ENCODE assay signal across 8 mouse cellular contexts in the genomic region with DNA sequence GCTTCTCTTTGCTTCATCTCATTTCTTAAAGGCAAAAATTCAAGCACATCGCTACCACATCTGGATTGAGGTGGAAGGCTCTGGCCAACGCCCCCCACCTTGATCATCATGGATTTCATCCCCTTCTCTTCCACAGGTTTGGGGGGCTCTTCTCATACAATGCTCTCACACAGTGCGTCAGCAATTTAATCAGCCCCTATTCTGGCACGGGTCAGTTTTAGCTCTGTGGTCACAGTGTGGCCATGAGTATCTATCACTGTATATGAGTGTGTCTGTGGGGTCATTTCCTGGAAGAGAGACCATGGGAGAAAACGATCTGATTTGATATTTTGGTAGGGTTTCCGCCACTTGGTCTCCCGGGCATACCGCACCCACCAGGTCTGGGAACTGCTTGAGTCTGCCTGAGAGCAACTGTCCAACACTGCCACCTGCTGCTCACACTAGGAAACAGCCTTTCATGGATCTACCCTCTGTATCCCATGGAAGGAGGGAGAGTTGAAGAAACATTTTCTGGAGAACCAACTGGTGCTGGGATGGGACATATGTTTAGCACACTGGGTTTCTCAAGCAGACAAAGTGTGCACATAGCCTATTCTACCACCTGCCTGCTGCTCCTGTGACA. TPM values are rescaled to one million over a fixed set of nuclear protein-coding genes. Genes with fewer than 3 reads are reported as not detected.
DNase-seq lines count a peak whose midpoint lies in the region; ATAC-seq lines count a peak whose summit lies in the region.

No protein-coding gene starts in this region.

- no peaks in the 10 kb centered on the region for H3K36me3 ChIP-seq in midbrain, embryonic 11.5 days (ENCODE audit: control insufficient read depth, insufficient read depth, low read length)

- no peaks in the 10 kb centered on the region for H3K27me3 ChIP-seq in midbrain, embryonic 11.5 days (ENCODE audit: control insufficient read depth, insufficient read depth, low read length)

- H3K4me3 ChIP-seq in midbrain, embryonic 11.5 days (ENCODE audit: low read depth, low read length), result no peak overlapping the region

- H3K27ac ChIP-seq in midbrain, embryonic 11.5 days (ENCODE audit: low read depth, low read length), result no peak overlapping the region

- no peaks in the 10 kb centered on the region for H3K4me1 ChIP-seq in midbrain, embryonic 11.5 days (ENCODE audit: control insufficient read depth, insufficient read depth, low read length)

- H3K9me3 ChIP-seq in midbrain, embryonic 11.5 days (ENCODE audit: control insufficient read depth, low read length), result no peaks in the 10 kb centered on the region

- no peak overlapping the region for H3K9ac ChIP-seq in midbrain, embryonic 11.5 days (ENCODE audit: low read length)

- H3K4me2 ChIP-seq in midbrain, embryonic 11.5 days, result no peak overlapping the region

- peak; percentile 72 for DNase-seq in WW6 (ENCODE audit: low read depth, low spot score)
- peak; percentile 94 for DNase-seq in cerebellum, postnatal 10 days
- peak; percentile 87 to 89 for DNase-seq in frontal cortex, postnatal 25 days (ENCODE audit: low spot score in 2 of 2)
- DNase-seq in induced T-regulatory cell, adult 2 months (ENCODE audit: low read depth), result peak; percentile 82
- peak; percentile 70 to 81 for DNase-seq in left cerebral cortex, adult 8-10 months (ENCODE audit: low spot score in 2 of 2)
- DNase-seq in midbrain, embryonic 11.5 days (ENCODE audit: low spot score, missing footprints), result peak; percentile 98
- peak; percentile 78 for DNase-seq in skeletal muscle tissue, adult 2 months (ENCODE audit: low read depth, low spot score)
- peak; percentile 64 for DNase-seq in yolk sac, embryonic 10.5 days (ENCODE audit: low spot score)

- WGBS in midbrain, embryonic 11.5 days, result 50% methylated on average over 8 of the region's 8 CpGs

- peak; percentile 71; the same call in 1 of the 2 replicates for ATAC-seq in midbrain, embryonic 11.5 days (ENCODE audit: low FRiP score)

RNA-seq across cellular contexts. Expression of gene Ptgis, which starts 21.1 kb away (rescaled TPM):
- total RNA-seq in left cerebral cortex, adult 8-10 months (2022), result 1 to 10 TPM; 1.3 to 2.6 (median 2.1) TPM
- 9.4 and 11.2 TPM in 2 replicates for polyA plus RNA-seq in midbrain, embryonic 11.5 days (2014; fragmentation: Nextera tagmentation; extraction: Ambion mirVana)

RNA-seq across cellular contexts. Expression of gene Kcnb1, which starts 29.3 kb away (rescaled TPM):
- 100 to 1,000 TPM; 158 to 198 (median 179) TPM for total RNA-seq in left cerebral cortex, adult 8-10 months (2022)
- polyA plus RNA-seq in midbrain, embryonic 11.5 days (2014; fragmentation: Nextera tagmentation; extraction: Ambion mirVana), result 0.75 and 0.96 TPM in 2 replicates
